Mouse (Mus musculus): ENCODE results near the gene Slc2a13.
A peak's percentile ranks its signal among the peaks of the same experiment; 100 is the strongest.

The Slc2a13 gene

DNA sequence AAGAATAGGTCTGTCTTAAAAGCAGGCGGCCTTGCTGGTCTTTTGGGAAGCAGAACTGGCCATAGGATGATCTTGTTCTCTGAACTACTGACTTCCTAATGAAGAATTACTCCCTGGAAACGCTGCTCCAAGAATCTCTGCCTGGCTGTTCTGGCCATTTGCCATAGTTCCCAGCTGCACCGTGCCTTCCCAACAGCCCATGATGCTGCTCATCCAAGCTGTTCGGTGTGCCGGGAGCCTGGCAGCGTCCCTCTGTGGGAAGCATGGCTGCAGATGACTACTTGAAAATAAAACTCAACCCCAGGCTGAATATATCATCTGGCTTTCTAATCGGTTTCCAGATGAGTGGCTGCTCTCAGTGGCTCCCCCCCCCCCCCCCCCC lies 199.9 kb downstream of the Slc2a13 start:
- peak; percentile 17 for DNase-seq (ENCODE audit: low spot score)

GRCm38 (mm10) chr15:91372464-91373202 lies 200.4 kb downstream of the Slc2a13 start:
- DNase-seq (ENCODE audit: low spot score): no peak

GRCm38 (mm10) chr15:91371859-91372394 lies 201.1 kb downstream of the Slc2a13 start:
- no peak for DNase-seq (ENCODE audit: low spot score)

- DNase-seq (ENCODE audit: low spot score): no peak
Measured at GRCm38 (mm10) chr15:91369736-91370449, 203.2 kb downstream of the Slc2a13 start.

DNA sequence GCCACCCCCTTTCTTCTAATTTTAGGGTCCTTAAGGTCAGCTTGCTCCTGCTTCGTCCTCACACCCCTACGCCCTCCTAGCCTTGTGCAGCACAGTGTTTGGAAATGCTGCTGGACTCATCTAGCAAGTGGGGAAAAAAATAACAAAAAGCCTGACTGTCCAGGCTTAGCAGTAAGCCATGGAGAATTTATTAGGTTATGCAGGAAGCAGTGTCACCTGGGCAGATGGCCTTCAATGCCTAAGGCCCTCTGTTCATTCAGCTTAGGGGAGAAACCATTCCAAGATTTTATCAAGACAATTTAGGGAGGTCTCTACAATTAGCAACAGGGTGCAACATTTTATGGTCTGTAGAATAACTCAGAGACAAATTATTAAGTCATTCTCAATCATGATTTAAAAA lies 212.6 kb downstream of the Slc2a13 start:
- peak; percentile 5 for DNase-seq (ENCODE audit: low spot score)

- no peak for DNase-seq (ENCODE audit: low spot score)
Measured at GRCm38 (mm10) chr15:91351006-91351405, 222.1 kb downstream of the Slc2a13 start.

- DNase-seq (ENCODE audit: low spot score): no peak
Measured at GRCm38 (mm10) chr15:91338350-91338749, 234.7 kb downstream of the Slc2a13 start.

- no peak for DNase-seq (ENCODE audit: low spot score)
Measured at GRCm38 (mm10) chr15:91334416-91334900, 238.6 kb downstream of the Slc2a13 start.

DNA sequence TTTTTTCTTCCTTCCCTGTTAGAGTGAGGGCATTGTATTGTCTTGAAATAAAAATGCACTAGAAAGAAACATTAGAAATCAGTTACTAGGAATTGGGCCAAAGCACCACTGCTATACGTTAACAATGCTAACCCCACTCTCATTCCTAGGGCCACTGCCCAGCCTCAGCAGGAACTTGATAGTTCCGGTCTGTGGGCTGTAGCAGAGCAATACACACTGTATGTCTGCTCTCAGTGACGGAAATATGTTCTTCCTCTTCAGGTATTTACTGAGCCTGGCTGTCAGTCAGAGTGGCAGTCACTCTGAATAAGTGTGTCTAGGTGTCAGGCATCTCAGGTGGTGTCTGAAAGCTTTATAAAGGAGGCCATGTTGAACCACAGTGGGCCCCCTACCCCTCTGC lies 245.3 kb downstream of the Slc2a13 start:
- no peak for DNase-seq (ENCODE audit: low spot score)

- DNase-seq (ENCODE audit: low spot score): no peak
Measured at GRCm38 (mm10) chr15:91327023-91327422, 246.0 kb downstream of the Slc2a13 start.

DNA sequence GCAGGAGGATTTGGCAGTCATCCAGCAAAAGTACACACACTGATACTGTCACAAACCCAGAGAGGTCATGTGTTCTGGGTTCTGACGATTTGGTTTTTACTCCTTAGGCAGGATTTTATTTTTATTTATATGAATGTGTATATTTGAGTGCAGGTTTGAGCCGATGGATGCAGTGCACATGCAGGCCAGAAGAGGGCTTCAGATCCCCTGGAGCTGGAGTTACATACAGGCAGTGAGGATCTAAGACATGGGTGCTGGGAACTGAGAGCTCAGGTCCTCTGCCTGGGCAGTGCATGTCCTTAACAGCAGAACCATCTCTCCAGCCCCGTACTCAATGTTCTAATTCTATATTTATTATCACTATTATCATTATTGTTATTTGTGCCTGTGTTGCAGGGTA lies 253.7 kb downstream of the Slc2a13 start:
- DNase-seq (ENCODE audit: low spot score): no peak

- DNase-seq (ENCODE audit: low spot score): no peak
Measured at GRCm38 (mm10) chr15:91316964-91317363, 256.1 kb downstream of the Slc2a13 start.

GRCm38 (mm10) chr15:91314402-91315318 lies 258.4 kb downstream of the Slc2a13 start:
- no peak for DNase-seq (ENCODE audit: low spot score)

- DNase-seq (ENCODE audit: low spot score): no peak
Measured at GRCm38 (mm10) chr15:91304296-91304852, 268.7 kb downstream of the Slc2a13 start.

- DNase-seq (ENCODE audit: low spot score): peak; percentile 85
Measured at GRCm38 (mm10) chr15:91301366-91301765, 271.7 kb downstream of the Slc2a13 start.

- DNase-seq (ENCODE audit: low spot score): no peak
Measured at GRCm38 (mm10) chr15:91299319-91299835, 273.7 kb downstream of the Slc2a13 start.

- no peak for DNase-seq (ENCODE audit: low spot score)
Measured at GRCm38 (mm10) chr15:91283418-91283817, 289.6 kb downstream of the Slc2a13 start.

GRCm38 (mm10) chr15:91282822-91283221 lies 290.2 kb downstream of the Slc2a13 start:
- DNase-seq (ENCODE audit: low spot score): peak; percentile 13

DNA sequence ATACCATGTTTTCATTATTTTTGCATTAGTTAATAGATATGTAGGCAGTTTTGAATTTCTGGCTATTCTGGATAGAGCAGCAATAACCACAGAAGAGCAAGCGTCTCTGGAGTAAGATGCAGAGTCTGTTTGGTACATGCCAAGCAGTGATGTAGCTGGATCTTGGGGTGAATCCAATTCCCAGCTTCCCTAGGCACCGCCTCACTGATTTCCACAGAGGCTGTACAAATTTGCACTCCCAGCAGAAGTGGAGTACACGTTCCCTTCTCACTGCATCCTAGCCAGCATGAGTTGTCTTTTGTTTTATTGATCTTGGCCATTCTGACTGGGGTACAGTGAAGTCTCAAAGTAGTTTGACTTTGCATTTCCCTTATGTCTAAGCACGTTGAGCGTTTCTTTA lies 291.5 kb downstream of the Slc2a13 start:
- no peak for DNase-seq (ENCODE audit: low spot score)

- no peak for DNase-seq (ENCODE audit: low spot score)
Measured at GRCm38 (mm10) chr15:91279571-91279970, 293.5 kb downstream of the Slc2a13 start.

DNA sequence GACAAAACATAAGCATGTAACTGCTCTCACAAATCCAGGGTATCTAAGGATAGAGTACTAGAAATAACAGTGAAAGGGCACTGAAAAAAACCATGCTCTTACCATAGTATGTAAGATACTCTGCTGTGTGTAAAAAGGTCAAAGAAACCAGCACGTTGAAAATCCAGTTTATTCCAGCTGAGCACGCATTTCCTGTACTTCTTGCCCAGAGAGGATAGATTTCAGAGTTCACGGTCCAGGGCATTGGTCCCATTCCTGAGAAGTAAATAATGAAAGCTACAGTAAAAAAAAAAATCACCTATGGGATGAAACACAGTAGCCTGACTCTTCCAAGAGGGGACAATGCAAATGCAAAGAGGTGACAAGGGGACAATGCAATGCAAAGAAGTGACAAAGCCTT lies 297.1 kb downstream of the Slc2a13 start:
- DNase-seq (ENCODE audit: low spot score): no peak
